Mouse (Mus musculus): ENCODE measurements at regions not wholly inside any gene's neighbourhood (a gene's known extent, or its start where the extent isn't known, plus 50 kb on each side); places are given as distances from the start of the nearest gene placed in this dataset.
A peak's percentile ranks its signal among the peaks of the same experiment; 100 is the strongest.
"Not testable (repeated sequence)": the region's sequence is repeated elsewhere in the genome, so short reads cannot be mapped to it uniquely, and the experiment has no call there.

DNA sequence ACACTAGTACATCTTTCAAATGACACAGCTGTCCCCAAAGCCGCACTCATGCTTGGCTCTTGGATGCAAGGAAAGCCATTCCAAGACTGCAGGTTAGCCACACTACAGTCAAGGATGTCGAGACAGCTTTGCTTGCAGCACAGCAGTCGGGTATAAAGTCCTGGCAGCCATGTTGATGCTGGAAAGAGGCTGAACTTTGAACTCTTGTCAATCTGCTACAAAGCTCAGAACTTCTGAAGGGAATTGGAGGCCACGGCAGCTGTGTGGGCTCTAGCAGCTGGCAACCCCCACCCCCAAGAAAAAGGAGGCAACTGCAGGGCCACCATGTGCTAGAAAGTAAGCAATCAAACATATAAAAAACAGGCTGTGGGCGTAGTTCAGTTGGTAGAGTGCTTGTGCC, 90.0 kb upstream of the Zcchc2 start:
- no peak for DNase-seq (ENCODE audit: low spot score in 2 of 2)
- intact Hi-C loops (cut with DNase I), result no loop called here

DNA sequence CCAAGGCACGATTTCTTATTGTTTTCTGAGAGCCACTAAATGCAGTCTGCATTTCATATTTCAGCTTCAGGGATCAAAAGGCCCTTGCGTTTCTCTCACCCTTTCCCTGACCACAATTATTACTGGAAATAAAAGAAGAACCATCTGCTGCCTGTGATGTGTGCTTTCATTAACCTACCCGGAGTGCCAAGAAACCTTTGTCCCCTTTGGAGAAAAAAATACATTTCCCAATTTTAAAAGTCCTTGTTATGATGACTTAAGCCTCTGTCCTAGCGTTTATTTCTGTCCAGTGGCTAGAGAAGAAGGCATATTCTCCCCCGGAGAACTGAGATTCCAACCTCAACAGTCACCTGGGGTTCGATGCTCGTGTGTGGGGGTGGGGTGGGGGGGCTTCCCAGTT, 89.3 kb upstream of the Zcchc2 start:
- DNase-seq (ENCODE audit: low spot score in 2 of 2), result no peak
- intact Hi-C loops (cut with DNase I), result no loop called here

DNA sequence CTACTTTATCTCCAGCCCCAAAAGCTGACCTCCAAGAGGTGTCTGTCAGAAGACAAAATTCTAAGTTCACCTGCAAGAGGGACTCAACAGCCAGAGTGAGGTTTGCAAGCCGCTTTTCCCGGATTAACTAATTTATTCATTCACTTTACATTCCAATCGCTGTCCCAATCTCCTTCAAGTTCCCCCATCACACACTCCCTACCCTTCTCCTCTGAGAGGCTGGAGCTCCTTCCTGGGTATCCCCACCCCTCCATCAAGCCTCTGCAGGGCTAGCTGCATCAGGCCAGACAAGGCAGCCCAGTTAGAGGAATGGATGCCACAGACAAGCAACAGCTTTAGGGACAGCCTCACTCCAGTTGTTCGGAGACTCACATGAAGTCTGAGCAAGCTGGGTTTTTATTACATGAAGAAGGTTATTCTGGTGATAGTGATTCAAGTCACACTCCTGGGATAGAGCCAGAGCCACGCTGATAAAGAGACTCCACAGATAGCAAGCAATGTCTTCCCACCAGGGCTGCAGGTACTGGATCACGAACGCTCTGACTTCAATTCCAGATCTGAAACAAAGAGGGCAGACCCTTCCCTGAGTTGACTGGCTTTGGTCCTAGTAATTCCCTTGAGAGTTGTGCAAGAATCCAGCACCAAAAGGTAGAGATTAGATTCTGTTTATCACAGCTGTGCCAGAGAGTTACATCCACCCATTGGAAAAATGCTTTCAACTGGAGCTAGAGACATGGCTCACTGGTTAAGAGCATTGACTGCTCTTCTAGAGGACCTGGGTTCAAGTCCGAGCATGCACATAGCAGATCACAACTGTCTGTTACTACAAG, 86.7 kb upstream of the Zcchc2 start:
- DNase-seq (ENCODE audit: low spot score in 2 of 2), result no peak
- intact Hi-C loops (cut with DNase I), result no loop called here

DNA sequence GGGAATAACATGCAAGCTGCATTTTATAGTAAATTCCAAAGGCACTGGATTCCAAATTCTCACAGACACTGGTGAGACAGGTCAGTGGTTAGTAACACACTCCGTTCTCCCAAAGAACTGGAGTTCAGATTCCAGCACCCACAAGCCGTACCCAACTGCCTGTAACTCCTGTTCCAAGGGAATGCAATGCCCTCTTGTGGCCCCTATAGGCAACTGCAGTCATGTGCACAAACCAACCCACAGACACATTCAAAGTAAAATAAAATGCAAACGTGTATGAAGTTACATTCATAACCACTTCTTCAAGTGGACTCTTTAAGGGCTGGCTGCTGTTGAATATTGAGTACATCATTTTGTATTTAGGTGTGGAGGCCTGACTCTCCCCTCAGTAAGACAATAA, 85.5 kb upstream of the Zcchc2 start:
- intact Hi-C loops (cut with DNase I), result no loop called here
- DNase-seq (ENCODE audit: low spot score in 2 of 2), result no peak

DNA sequence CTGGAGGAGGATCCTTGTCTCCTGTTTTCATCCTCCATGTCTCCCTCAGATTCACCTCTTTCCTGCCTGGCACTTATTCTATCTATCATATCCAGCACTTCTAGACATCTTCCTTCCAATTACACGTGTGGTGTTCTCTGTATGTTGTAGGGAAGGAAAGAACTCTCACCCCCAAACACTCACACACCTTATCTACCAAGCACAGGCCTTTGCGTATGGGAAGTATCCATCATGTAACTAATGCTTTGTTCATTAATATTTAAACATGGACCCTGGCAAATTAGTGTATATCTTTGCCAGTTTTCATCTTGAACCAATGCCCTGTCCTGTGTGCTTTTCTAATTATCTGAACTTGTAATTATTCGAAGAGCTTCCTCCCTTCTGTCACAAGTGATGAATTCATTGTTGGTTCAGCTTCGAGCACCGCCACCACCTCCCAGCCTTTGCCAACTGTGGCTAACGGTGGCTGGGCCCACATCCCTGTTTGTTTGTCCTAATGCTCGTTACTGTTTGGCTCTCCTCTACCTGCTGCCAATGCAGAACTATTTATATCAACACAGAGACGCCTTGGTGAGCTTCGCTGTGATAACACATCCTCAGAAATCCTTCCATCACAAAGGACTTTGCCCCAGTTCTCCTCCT, 84.3 kb upstream of the Zcchc2 start:
- no peak for DNase-seq (ENCODE audit: low spot score in 2 of 2)
- intact Hi-C loops (cut with DNase I), result no loop called here

DNA sequence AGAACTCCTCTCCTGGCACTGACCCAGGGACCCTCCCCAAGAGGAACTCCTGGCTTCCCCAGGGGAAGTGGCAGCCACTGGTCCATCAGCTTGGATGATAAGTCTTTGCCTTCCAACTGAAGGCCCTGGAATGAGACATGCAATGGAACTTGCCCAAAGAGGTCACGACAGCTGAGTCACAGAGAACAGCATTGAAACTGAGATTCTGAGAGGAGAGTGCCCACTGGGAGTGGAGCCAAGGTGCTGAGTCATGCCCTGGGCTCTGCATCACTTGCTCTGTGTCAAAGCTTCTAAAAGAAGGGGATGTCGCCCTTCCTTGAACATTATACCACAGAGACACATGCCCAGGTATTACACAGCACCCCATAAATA, 83.8 kb upstream of the Zcchc2 start:
- intact Hi-C loops (cut with DNase I), result no loop called here
- DNase-seq (ENCODE audit: low spot score in 2 of 2), result peak; percentile 20 to 21

DNA sequence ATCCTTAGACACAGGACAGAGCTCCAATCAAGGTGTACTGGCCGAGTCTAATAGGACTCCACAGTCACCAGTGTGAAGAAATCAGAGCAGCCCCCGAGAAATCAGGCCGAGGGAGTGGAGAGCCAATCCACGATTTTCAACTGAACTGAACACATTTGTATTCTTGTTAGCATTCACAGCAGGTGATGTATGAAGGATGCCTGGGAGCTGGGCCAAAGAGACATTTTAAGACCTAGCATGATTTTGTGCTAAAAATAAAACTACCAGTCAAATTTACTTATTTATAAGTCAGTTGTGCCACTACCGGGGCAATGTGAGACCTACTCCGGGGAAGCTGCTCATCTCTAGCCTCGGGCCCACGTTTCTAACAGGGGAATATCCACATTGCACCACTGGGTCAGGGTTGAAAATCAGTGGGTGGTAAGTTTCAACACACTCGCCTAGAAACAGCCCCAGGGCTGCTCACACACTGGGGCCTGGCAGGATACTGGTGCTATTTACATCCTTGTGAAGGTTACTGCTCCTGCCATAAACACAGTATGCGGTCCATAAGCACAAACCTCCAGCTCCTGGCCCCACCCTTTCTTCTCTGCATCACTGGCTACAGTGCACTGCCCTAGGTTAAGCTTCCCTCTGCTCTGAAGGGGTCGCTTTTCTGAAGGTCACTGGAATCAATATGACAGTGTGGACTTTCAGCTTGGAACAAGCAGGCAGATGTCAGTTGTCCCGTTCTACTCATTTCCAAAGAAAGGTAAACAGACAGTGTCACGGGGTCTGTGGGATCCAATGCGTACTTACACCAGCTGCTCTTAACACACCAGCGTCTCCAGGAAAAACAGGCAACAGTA, 82.0 kb upstream of the Zcchc2 start:
- intact Hi-C loops (cut with DNase I), result no loop called here
- peak; percentile 11 to 17 for DNase-seq (ENCODE audit: low spot score in 2 of 2)

DNA sequence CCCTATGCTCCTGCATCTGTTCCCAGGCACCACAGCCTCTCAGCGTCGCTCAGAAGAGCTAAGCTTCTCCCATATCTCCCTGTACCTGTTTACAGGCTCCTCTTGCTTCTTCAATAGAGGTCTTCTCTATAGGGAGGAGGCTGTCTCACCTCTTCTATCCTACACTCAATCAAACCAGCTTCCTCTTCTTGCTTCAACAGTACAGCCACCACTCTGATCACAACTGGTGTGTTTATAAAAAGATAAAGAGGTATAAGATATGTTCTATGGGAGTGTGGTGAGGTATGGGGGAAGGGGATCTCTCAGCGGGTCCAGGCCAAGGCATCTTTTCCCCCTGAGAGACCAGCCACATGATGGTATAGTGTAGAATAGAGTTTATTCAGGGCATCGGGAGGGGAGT, 81.1 kb upstream of the Zcchc2 start:
- DNase-seq (ENCODE audit: low spot score in 2 of 2), result no peak

DNA sequence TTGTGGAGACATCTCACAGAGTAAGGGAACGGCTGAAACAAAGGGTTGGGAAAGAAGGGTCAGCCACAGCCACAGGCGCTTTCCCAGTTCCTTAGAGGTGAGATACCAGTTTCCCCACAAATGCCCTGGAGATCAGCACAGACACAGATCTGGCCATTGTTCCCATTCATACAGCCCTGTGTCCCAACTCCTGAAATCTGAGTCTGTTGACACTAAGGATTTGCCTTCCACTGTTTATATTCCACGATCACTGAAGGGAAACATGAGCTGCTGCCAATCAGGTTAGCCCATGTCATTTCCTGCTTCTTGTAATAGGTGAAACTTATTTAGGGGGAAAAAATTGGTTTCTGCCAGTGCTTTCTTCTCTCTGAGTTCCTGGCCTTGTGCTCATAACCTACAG, 78.5 kb upstream of the Zcchc2 start:
- intact Hi-C loops (cut with DNase I), result no loop called here
- DNase-seq (ENCODE audit: low spot score in 2 of 2), result no peak

More for the DNA sequence above, 81.1 kb upstream of the Zcchc2 start:
- intact Hi-C loops (cut with DNase I), result no loop called here

DNA sequence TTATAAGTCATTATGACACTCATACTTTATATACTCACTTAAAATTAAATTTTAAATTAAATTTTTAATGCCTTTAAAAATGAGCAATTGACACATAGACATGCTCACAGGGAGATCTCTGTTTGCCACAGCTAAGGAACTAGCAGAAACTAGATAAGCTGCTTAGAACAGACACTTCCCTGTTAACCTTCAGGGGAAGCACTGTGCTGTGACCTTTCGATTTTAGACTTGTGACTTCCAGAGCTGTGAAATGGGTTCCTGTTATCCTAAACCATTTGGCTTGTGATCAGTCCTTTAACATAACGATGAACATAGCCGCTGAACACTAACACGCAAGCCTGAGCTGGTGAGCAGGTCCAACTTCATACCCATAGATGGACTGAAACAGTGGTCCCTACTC, 68.4 kb upstream of the Zcchc2 start:
- intact Hi-C loops (cut with DNase I), result no loop called here
- DNase-seq (ENCODE audit: low spot score in 2 of 2), result no peak

DNA sequence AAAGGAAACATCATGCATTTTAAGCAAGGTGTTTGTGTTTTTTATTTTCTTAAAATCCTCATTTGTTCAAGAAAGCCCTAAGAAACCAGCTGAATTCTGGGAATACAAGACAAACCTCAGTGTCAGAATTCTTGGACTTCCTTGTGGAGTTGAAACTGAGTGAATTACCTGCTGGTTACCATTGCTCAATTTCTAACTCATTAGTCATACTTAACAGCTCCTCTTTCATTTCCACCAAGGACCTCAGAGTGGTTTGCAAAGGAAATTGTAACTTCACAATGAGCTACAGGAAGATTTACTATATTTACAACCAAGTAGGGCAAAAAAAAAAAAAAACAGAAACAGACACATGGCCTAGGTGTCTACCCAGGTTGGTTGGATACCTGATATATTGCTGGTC, 67.6 kb upstream of the Zcchc2 start:
- intact Hi-C loops (cut with DNase I), result no loop called here
- no peak for DNase-seq (ENCODE audit: low spot score in 2 of 2)

DNA sequence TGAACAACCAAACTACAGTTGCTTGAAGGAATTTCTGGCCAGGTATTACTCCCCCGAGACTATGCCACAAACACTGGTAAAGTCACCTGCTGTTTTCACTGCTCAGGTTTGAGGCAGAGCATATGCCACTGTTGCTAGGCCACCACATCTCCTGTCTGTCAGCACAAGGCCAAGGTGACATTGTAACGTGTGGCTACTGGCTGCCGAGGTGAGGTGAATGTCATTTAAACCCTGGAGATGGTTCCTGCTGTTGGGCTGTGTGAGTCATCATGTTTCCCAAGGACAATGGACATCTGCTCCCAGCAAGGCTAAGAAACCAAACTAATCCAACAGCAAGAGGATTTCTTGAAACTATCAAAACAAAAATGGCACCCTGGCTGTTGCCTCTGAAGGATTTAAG, 67.2 kb upstream of the Zcchc2 start:
- DNase-seq (ENCODE audit: low spot score in 2 of 2), result no peak
- intact Hi-C loops (cut with DNase I), result no loop called here

DNA sequence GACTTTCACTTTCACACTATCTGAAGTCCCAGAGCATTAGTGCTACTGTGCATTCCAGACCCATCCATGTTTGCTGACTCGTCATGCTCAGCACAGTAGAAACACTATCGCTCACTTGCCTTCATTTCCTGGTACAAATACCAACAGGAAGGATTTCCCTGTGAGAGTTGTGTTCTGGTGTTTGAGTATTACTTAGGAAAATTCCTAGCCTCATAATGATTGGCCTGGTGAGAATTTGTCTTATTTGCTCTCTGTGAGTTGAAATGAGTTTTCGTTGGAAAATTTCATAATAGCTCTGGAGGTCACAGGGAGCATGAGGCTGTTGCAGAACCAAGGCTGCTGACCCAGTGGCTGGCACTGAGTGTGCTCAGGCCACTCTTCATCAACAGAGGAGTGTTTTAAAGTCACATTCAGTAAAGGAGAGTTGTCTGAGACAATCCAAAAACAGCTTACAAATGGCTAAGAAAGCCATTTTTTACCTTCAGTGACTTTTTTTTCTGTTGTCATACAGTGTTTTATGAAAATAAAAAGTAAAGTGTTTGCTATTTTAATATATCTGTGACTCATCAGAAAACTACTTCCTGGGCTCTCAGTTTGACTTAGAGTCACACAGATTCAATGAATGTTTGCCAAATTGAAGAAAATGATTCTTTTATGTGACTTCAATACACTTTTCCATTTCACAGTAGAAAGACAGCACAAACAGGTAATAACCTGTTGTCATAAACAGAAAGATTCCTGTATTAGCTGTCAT, 64.4 kb upstream of the Zcchc2 start:
- intact Hi-C loops (cut with DNase I), result no loop called here
- no peak for DNase-seq (ENCODE audit: low spot score in 2 of 2)

DNA sequence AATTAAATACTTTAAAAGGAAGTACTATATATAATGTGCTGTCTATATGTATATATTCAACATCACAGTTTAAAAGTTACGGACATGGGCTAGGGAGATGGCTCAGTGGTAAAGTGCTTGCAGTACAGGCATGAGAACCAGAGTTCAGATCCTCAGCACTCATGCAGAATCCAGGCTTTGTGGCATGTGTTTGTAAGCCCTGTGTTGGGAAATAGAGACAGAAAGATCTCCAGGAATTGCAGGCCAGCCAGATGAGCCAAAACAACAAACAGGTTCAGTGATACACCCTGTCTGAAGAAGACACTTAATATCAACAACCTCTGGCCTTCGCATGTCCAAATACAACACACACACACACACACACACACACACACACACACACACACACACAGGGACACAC, 63.3 kb upstream of the Zcchc2 start:
- intact Hi-C loops (cut with DNase I), result no loop called here
- no peak for DNase-seq (ENCODE audit: low spot score in 2 of 2)

DNA sequence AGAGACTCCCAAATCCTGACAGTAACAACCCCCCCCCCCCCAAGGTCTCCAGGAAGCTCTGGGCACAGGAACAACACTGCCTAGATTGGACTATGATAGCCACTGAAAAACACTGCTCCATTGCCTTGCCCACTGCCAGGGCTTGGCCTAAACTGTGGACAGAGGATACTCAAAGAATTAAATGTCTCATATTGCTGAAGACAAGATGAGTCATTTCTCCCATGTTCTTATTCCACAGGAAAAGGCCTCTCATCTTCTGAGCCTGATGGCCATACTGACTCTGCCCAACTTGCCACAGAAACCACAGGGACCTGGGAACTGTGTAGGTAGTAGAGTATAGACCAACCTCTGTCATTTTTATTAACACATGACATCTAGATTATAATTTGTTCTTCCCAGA, 59.4 kb upstream of the Zcchc2 start:
- intact Hi-C loops (cut with DNase I), result no loop called here
- DNase-seq (ENCODE audit: low spot score in 2 of 2), result no peak

DNA sequence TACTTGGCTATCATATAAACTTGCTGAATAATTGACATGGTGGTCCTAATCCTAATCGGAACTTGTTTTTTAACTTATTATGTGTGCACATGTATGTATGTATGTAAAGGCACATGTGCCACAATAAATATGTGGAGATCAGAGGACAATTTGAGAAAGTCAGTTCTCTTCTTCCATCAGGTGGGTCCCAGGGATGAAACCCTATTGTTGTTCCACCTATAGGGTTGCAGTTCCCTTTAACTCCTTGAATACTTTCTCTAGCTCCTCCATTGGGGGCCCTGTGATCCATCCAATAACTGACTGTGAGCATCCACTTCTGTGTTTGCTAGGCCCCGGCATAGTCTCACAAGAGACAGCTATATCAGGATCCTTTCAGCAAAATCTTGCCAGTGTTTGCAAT, 56.0 kb upstream of the Zcchc2 start:
- intact Hi-C loops (cut with DNase I); DNase-seq (ENCODE audit: low spot score in 2 of 2): not testable (repeated sequence)
